Mouse (Mus musculus) cortical plate, adult 2 months (tissue): ENCODE data around the gene Gfod1.

Experiments used
- CTCF ChIP-seq: fragments of 200-500 bp; IDR thresholded peaks from 2 replicates; pipeline ENCODE4 v1.5.1; 2011; ENCODE audit warnings: mild to moderate bottlenecking, control low read depth, low read length; ENCODE audit not compliant: insufficient read depth; ENCODE audit errors: extremely low read depth
- POLR2A ChIP-seq: fragments of 200-500 bp; IDR thresholded peaks from 2 replicates; pipeline ENCODE4 v1.6.1; 2011; ENCODE audit warnings: mild to moderate bottlenecking, low read length, control low read depth; ENCODE audit not compliant: insufficient read depth; ENCODE audit errors: extremely low read depth

GRCm38 (mm10) chr13:43241750-43242149 is 62.2 kb downstream of the Gfod1 start:
- TF ChIP-seq CTCF (no peak), POLR2A (no peak)
